Mouse (Mus musculus) cerebellum, adult (tissue): ENCODE results near the gene Rsrc1.
"Not testable (repeated sequence)": the region's sequence is repeated elsewhere in the genome, so short reads cannot be mapped to it uniquely, and the experiment has no call there.

ENCODE experiments used
- ATAC-seq: cut with Nextera tagmentation; 2 replicates; pipeline ENCODE4 v1.9.2; 2017; ENCODE audit warnings: mild to moderate bottlenecking, moderate library complexity, mixed read lengths; ENCODE audit not compliant: insufficient number of reproducible peaks, low FRiP score, low TSS enrichment

Rsrc1 gene

GRCm38 (mm10) chr3:66982181-66982911 lies 1.2 kb downstream of the Rsrc1 start:
- ATAC-seq, result no peak

GRCm38 (mm10) chr3:66983481-66983880 lies 2.3 kb downstream of the Rsrc1 start:
- ATAC-seq, result no peak

- ATAC-seq, result peak; percentile 82
Observed at GRCm38 (mm10) chr3:66985539-66986286, 4.5 kb downstream of the Rsrc1 start.

- no peak for ATAC-seq
Observed at GRCm38 (mm10) chr3:66986287-66986560, 5.0 kb downstream of the Rsrc1 start.

GRCm38 (mm10) chr3:66996820-66997219 lies 15.6 kb downstream of the Rsrc1 start:
- no peak for ATAC-seq

- no peak for ATAC-seq
Observed at GRCm38 (mm10) chr3:67036387-67037062, 55.3 kb downstream of the Rsrc1 start.

- no peak for ATAC-seq
Observed at GRCm38 (mm10) chr3:67059755-67060154, 78.6 kb downstream of the Rsrc1 start.

GRCm38 (mm10) chr3:67070575-67071488 lies 89.6 kb downstream of the Rsrc1 start:
- ATAC-seq, result no peak

- ATAC-seq, result not testable (repeated sequence)
Observed at GRCm38 (mm10) chr3:67073653-67074052, 92.5 kb downstream of the Rsrc1 start.

GRCm38 (mm10) chr3:67075484-67075883 lies 94.3 kb downstream of the Rsrc1 start:
- ATAC-seq, result no peak

GRCm38 (mm10) chr3:67084742-67085141 lies 103.6 kb downstream of the Rsrc1 start:
- ATAC-seq, result no peak

GRCm38 (mm10) chr3:67108428-67108827 lies 127.2 kb downstream of the Rsrc1 start:
- ATAC-seq, result no peak

- ATAC-seq, result no peak
Observed at GRCm38 (mm10) chr3:67116317-67116716, 135.1 kb downstream of the Rsrc1 start.

- no peak for ATAC-seq
Observed at GRCm38 (mm10) chr3:67132521-67132920, 151.3 kb downstream of the Rsrc1 start.

- ATAC-seq, result no peak
Observed at GRCm38 (mm10) chr3:67135749-67136375, 154.7 kb downstream of the Rsrc1 start.

GRCm38 (mm10) chr3:67144952-67145351 lies 163.8 kb downstream of the Rsrc1 start:
- ATAC-seq, result no peak

GRCm38 (mm10) chr3:67146280-67146679 lies 165.1 kb downstream of the Rsrc1 start:
- ATAC-seq, result no peak

GRCm38 (mm10) chr3:67147246-67147645 lies 166.1 kb downstream of the Rsrc1 start:
- ATAC-seq, result no peak

- ATAC-seq, result no peak
Observed at GRCm38 (mm10) chr3:67197179-67197578, 216.0 kb downstream of the Rsrc1 start.

GRCm38 (mm10) chr3:67213047-67213457 lies 231.9 kb downstream of the Rsrc1 start:
- ATAC-seq, result no peak
